18 mouse cellular contexts compared by ENCODE assay signal in the genomic region with DNA sequence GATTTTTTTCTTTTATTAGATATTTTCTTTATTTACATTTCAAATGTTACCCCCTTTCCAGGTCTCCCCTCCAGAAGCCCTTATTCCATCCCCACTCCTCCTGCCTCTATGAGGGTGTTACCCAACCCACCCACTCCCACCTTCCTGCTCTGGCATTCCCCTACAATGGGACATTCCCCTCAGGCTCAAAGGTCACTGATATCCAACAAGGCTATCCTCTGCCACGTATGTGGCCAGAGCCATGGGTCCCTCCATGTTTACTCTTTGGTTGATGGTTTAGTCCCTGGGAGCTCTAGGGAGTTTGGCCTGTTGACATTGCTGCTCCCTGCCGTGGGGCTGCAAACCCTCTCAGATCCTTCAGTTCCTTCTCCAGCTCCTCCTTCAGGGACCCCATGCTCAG.
"Had no signal": no experiment of that assay in that cellular context is flagged by ENCODE, and none has a peak within 500 bp of the region (broad histone marks: within the 10 kb centered on the region; RNA-seq: fewer than 3 reads in every experiment).

No protein-coding gene starts in this region.

- ATAC-seq: midbrain, embryonic 16.5 days had no signal

- DNase-seq: lung, adult 18-20 months; lung, embryonic 14.5 days; lung, postnatal 10 days; lung, postnatal 4 days; midbrain, embryonic 14.5 days; retina, postnatal 1 day; right cerebral cortex, adult 18-20 months; right cerebral cortex, postnatal 25 days; right cerebral cortex, postnatal 4 days; spleen, adult 18-20 months; thymus, adult 2 months; thymus, postnatal 25 days had no signal

- H3K4me3 ChIP-seq: midbrain, embryonic 10.5 days; midbrain, embryonic 12.5 days; myocyte; neural tube, embryonic 13.5 days; neural tube, embryonic 15.5 days had no signal

- H3K27me3 ChIP-seq: midbrain, embryonic 12.5 days; neural tube, embryonic 13.5 days; neural tube, embryonic 15.5 days had no signal

- H3K4me1 ChIP-seq: midbrain, embryonic 10.5 days; midbrain, embryonic 12.5 days; neural tube, embryonic 13.5 days; neural tube, embryonic 15.5 days had no signal

- H3K27ac ChIP-seq: midbrain, embryonic 10.5 days; midbrain, embryonic 12.5 days; neural tube, embryonic 13.5 days; neural tube, embryonic 15.5 days had no signal

- H3K9ac ChIP-seq: lung, embryonic 14.5 days; midbrain, embryonic 12.5 days; neural tube, embryonic 13.5 days; neural tube, embryonic 15.5 days had no signal

- H3K36me3 ChIP-seq: midbrain, embryonic 10.5 days; midbrain, embryonic 12.5 days; neural tube, embryonic 13.5 days; neural tube, embryonic 15.5 days had no signal

- H3K9me3 ChIP-seq: midbrain, embryonic 10.5 days; midbrain, embryonic 12.5 days; neural tube, embryonic 13.5 days; neural tube, embryonic 15.5 days had no signal

- H3K4me2 ChIP-seq: lung, embryonic 14.5 days; midbrain, embryonic 12.5 days; neural tube, embryonic 13.5 days; neural tube, embryonic 15.5 days had no signal
